Comparison of ENCODE assay signal across 14 mouse cellular contexts in the genomic region with DNA sequence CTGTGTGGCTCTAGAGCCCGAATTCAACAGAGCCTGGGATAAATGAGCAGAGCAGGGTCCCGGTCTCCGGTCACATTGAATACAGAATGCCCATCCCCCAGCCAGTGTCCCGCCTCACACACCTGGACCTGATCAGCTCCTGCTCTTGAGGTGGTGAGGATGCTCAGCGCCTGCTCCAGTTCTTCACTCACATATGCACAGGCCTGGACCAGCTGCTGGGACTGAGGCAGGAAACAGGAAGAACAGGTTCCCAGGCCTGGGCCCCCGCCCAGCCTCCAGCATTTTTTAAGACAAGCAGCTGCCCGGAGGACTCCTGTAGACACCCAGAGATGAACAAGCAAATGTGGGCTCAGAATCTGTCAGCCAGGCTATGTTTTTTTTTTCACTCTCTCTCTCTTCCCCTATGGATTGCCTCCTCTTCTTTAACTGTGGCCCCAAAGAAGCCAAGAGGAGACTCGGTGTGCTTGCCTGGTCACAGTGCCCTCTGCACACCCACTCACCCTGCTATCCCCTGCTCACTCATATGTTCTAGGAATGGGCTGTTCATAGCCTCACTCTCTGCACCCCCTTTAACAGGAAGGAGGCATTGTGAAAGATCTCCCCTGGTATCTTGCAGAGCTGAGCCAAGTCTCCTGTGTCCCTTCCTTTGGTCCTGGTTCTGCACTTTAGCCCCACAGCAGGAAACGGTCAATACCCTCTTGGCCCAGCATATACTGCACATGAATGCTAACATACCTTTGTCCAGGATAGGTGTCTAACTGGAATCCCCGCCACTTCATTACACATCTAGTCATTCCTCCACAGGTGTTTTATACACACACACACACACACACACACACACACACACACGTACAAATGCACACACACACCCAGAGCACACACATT. TPM values are rescaled to one million over a fixed set of nuclear protein-coding genes. Genes with fewer than 3 reads are reported as not detected.
A peak's percentile ranks its signal among the peaks of the same experiment; 100 is the strongest.
DNase-seq lines count a peak whose midpoint lies in the region; ATAC-seq and TF ChIP-seq lines count a peak whose summit lies in the region.
"Had no signal": no experiment of that assay in that cellular context is flagged by ENCODE, and none has a peak within 500 bp of the region (broad histone marks: within the 10 kb centered on the region; RNA-seq: fewer than 3 reads in every experiment).

No protein-coding gene starts in this region.

- H3K36me3 ChIP-seq in liver, adult 2 months (ENCODE audit: control insufficient read depth, insufficient read depth, low read length), result no peaks in the 10 kb centered on the region
- no peaks in the 10 kb centered on the region for H3K36me3 ChIP-seq in liver, embryonic 12.5 days
- H3K36me3 ChIP-seq in limb, embryonic 15.5 days, result no peaks in the 10 kb centered on the region
- H3K36me3 ChIP-seq in hindbrain, embryonic 16.5 days (ENCODE audit: control insufficient read depth, insufficient read depth, low read length), result no peaks in the 10 kb centered on the region
- H3K36me3 ChIP-seq: forebrain, embryonic 10.5 days; kidney, embryonic 15.5 days had no signal

- TF ChIP-seq CTCF in liver, adult 2 months (IDR thresholded peaks at IDR 0.05; ENCODE audit: low read depth, low read length), result no peak

- H3K27ac ChIP-seq in liver, adult 2 months (replicated peaks; ENCODE audit: insufficient read depth, low read depth, low read length), result peak overlapping the region; percentile 63
- no peak overlapping the region for H3K27ac ChIP-seq in liver, embryonic 12.5 days
- peak overlapping the region; percentile 88 for H3K27ac ChIP-seq in brown adipose tissue, adult 24 weeks (replicated peaks; ENCODE audit: low read depth, low read length)
- H3K27ac ChIP-seq in limb, embryonic 15.5 days, result no peak overlapping the region
- no peak overlapping the region for H3K27ac ChIP-seq in hindbrain, embryonic 16.5 days (ENCODE audit: low read depth, low read length)
- H3K27ac ChIP-seq: forebrain, embryonic 10.5 days; kidney, embryonic 15.5 days; macrophage had no signal

- no peak overlapping the region for H3K4me3 ChIP-seq in liver, adult 2 months (ENCODE audit: insufficient read depth, low read depth, low read length)
- H3K4me3 ChIP-seq in liver, embryonic 12.5 days, result no peak overlapping the region
- no peak overlapping the region; the same call in 1 of the 2 replicates for H3K4me3 ChIP-seq in brown adipose tissue, adult 24 weeks (ENCODE audit: insufficient read depth, low read depth, low read length)
- no peak overlapping the region for H3K4me3 ChIP-seq in limb, embryonic 15.5 days
- no peak overlapping the region for H3K4me3 ChIP-seq in hindbrain, embryonic 16.5 days (ENCODE audit: low read length)
- H3K4me3 ChIP-seq: forebrain, embryonic 10.5 days; kidney, embryonic 15.5 days had no signal

- DNase-seq in embryo, embryonic 10 days (ENCODE audit: low spot score), result peak; percentile 20
- DNase-seq in embryo, embryonic 10.5 days (ENCODE audit: low spot score), result no peak
- peak; percentile 94 for DNase-seq in liver, adult 2 months (ENCODE audit: extremely low read depth, low read depth, low spot score)
- DNase-seq in testis, postnatal 14 days (ENCODE audit: low spot score), result no peak
- DNase-seq: cerebellum, postnatal 25 days; gastrocnemius, postnatal 14 days; thymus, postnatal 36 days had no signal

- no peak for TF ChIP-seq POLR2A in liver, adult 2 months (IDR thresholded peaks at IDR 0.05; ENCODE audit: extremely low read depth, insufficient read depth, low read length)

- H3K27me3 ChIP-seq in liver, adult 2 months (ENCODE audit: control insufficient read depth, insufficient read depth, low read length), result no peaks in the 10 kb centered on the region
- 0 out of 2 replicates have a peak, but pooled peaks cover 5% of the 10 kb centered on the region for H3K27me3 ChIP-seq in liver, embryonic 12.5 days (replicated peaks)
- no peaks in the 10 kb centered on the region for H3K27me3 ChIP-seq in limb, embryonic 15.5 days
- no peaks in the 10 kb centered on the region; the same call in 1 of the 2 replicates for H3K27me3 ChIP-seq in hindbrain, embryonic 16.5 days (replicated peaks; ENCODE audit: control insufficient read depth, insufficient read depth, low read length)

- H3K9me3 ChIP-seq in liver, embryonic 12.5 days (replicated peaks), result no peaks in the 10 kb centered on the region
- no peaks in the 10 kb centered on the region for H3K9me3 ChIP-seq in limb, embryonic 15.5 days
- no peaks in the 10 kb centered on the region for H3K9me3 ChIP-seq in hindbrain, embryonic 16.5 days (ENCODE audit: control insufficient read depth, low read length)
- H3K9me3 ChIP-seq: forebrain, embryonic 10.5 days; kidney, embryonic 15.5 days had no signal

- no peak overlapping the region for H3K4me2 ChIP-seq in liver, embryonic 12.5 days
- H3K4me2 ChIP-seq in limb, embryonic 15.5 days, result no peak overlapping the region
- H3K4me2 ChIP-seq in hindbrain, embryonic 16.5 days (ENCODE audit: low read length), result no peak overlapping the region
- H3K4me2 ChIP-seq: kidney, embryonic 15.5 days had no signal

- peaks cover 21% of the 10 kb centered on the region for H3K4me1 ChIP-seq in liver, adult 2 months (ENCODE audit: control insufficient read depth, insufficient read depth, low read length)
- H3K4me1 ChIP-seq in liver, embryonic 12.5 days, result 0 out of 2 replicates have a peak, but pooled peaks cover 9% of the 10 kb centered on the region
- peaks cover 16% of the 10 kb centered on the region for H3K4me1 ChIP-seq in brown adipose tissue, adult 24 weeks (ENCODE audit: control insufficient read depth, insufficient read depth, insufficient read length, low read length)
- peaks cover 11% of the 10 kb centered on the region for H3K4me1 ChIP-seq in limb, embryonic 15.5 days
- no peaks in the 10 kb centered on the region; the same call in 1 of the 2 replicates for H3K4me1 ChIP-seq in hindbrain, embryonic 16.5 days (ENCODE audit: control insufficient read depth, insufficient read depth, low read depth, low read length)

- no peak overlapping the region for H3K9ac ChIP-seq in liver, adult 2 months (ENCODE audit: low read depth, low read length)
- no peak overlapping the region for H3K9ac ChIP-seq in liver, embryonic 12.5 days
- H3K9ac ChIP-seq in limb, embryonic 15.5 days, result no peak overlapping the region
- no peak overlapping the region for H3K9ac ChIP-seq in hindbrain, embryonic 16.5 days (ENCODE audit: low read depth, low read length)
- H3K9ac ChIP-seq: kidney, embryonic 15.5 days had no signal

- 60% methylated on average over 11 of the region's 11 CpGs for WGBS in liver, adult 2 months
- 61% methylated on average over 11 of the region's 11 CpGs for WGBS in liver, embryonic 12.5 days (ENCODE audit: insufficient replicate concordance)
- WGBS in limb, embryonic 15.5 days, result 46% methylated on average over 11 of the region's 11 CpGs
- WGBS in hindbrain, embryonic 16.5 days, result 78% methylated on average over 11 of the region's 11 CpGs

- no peak for ATAC-seq in liver, embryonic 12.5 days
- ATAC-seq in limb, embryonic 15.5 days (ENCODE audit: insufficient number of reproducible peaks, low FRiP score, low TSS enrichment, low read depth), result 0 out of 2 replicates have a peak, but pooled peaks have one; percentile 46
- ATAC-seq in hindbrain, embryonic 16.5 days, result no peak

- no peaks in the 10 kb centered on the region; the same call in 1 of the 2 replicates for H3K79me2 ChIP-seq in liver, adult 2 months (ENCODE audit: control insufficient read depth, insufficient read depth, low read length)

RNA-seq across cellular contexts. Expression of gene P2ry2, which starts 9.0 kb away (rescaled TPM):
- total RNA-seq in liver, adult 2 months (2014; rRNA removed), result 4.1 and 5.4 TPM in 2 replicates
- polyA plus RNA-seq in liver, adult 2 months (2012; rRNA removed), result 13.4 and 15.4 TPM in 2 replicates
- 1.2 TPM in 2 replicates for polyA plus RNA-seq in liver, embryonic 12.5 days (2016; fragmentation: Nextera tagmentation; extraction: Ambion mirVana)
- polyA plus RNA-seq in brown adipose tissue, adult 24 weeks (2012; ENCODE audit: insufficient read depth, insufficient read length, missing spikeins), result 7.1 and 8.0 TPM in 2 replicates
- polyA plus RNA-seq in limb, embryonic 15.5 days (2015; fragmentation: Nextera tagmentation; extraction: Ambion mirVana), result 3.5 and 3.8 TPM in 2 replicates
- 0.32 and 0.64 TPM in 2 replicates for polyA plus RNA-seq in hindbrain, embryonic 16.5 days (2015; fragmentation: Nextera tagmentation; extraction: Ambion mirVana)

RNA-seq across cellular contexts. Expression of gene P2ry6, which starts 29.2 kb away (rescaled TPM):
- total RNA-seq in liver, adult 2 months (2014; rRNA removed), result 0.92 and 1.5 TPM in 2 replicates
- polyA plus RNA-seq in liver, adult 2 months (2012; rRNA removed), result 1.6 and 4.3 TPM in 2 replicates
- 3.4 and 3.6 TPM in 2 replicates for polyA plus RNA-seq in liver, embryonic 12.5 days (2016; fragmentation: Nextera tagmentation; extraction: Ambion mirVana)
- polyA plus RNA-seq in brown adipose tissue, adult 24 weeks (2012; ENCODE audit: insufficient read depth, insufficient read length, missing spikeins), result 3.7 and 4.5 TPM in 2 replicates
- polyA plus RNA-seq in limb, embryonic 15.5 days (2015; fragmentation: Nextera tagmentation; extraction: Ambion mirVana), result 6.0 and 7.9 TPM in 2 replicates
- 2.7 and 4.8 TPM in 2 replicates for polyA plus RNA-seq in hindbrain, embryonic 16.5 days (2015; fragmentation: Nextera tagmentation; extraction: Ambion mirVana)

Comparison
In these comparisons a context has a peak if more than half of its experiments do, and no peak if none do; other contexts are left out.
1. DNase-seq: peak in embryo, embryonic 10 days (single experiment) and liver, adult 2 months (single experiment); none in embryo, embryonic 10.5 days (single experiment) and testis, postnatal 14 days (single experiment).
2. H3K27ac ChIP-seq: peak in liver, adult 2 months (single experiment) and brown adipose tissue, adult 24 weeks (single experiment); none in liver, embryonic 12.5 days (single experiment), limb, embryonic 15.5 days (single experiment) and hindbrain, embryonic 16.5 days (single experiment).